Mouse (Mus musculus) activated CD4-positive, CD25-positive, alpha-beta regulatory T cell, adult 4 months (primary cell): ENCODE measurements around the gene Snrnp25. TPM values are rescaled to one million over a fixed set of nuclear protein-coding genes. Genes with fewer than 3 reads are reported as not detected.

Experiments
- ATAC-seq: one replicate; pipeline ENCODE4 v1.8.0; 2017
- polyA plus RNA-seq, 2 experiments: library from polyadenylated mRNA; unstranded; fragments of 100-300 nt; shearing (Covaris generic); gene quantifications; one replicate each; pipeline ENCODE4 v1.2.1; 2017

The Snrnp25 gene
- 10 to 100 TPM; 70.5 to 73.4 TPM for polyA plus RNA-seq

- ATAC-seq: peak; percentile 99
These were observed at the start of gene Snrnp25 for GRCm38 (mm10) chr11:32205058-32205873. Snrnp25 (plus strand) TSS chr11:32205415.

GRCm38 (mm10) chr11:32156854-32157630 lies 48.2 kb upstream of the Snrnp25 start:
- ATAC-seq: no peak

DNA sequence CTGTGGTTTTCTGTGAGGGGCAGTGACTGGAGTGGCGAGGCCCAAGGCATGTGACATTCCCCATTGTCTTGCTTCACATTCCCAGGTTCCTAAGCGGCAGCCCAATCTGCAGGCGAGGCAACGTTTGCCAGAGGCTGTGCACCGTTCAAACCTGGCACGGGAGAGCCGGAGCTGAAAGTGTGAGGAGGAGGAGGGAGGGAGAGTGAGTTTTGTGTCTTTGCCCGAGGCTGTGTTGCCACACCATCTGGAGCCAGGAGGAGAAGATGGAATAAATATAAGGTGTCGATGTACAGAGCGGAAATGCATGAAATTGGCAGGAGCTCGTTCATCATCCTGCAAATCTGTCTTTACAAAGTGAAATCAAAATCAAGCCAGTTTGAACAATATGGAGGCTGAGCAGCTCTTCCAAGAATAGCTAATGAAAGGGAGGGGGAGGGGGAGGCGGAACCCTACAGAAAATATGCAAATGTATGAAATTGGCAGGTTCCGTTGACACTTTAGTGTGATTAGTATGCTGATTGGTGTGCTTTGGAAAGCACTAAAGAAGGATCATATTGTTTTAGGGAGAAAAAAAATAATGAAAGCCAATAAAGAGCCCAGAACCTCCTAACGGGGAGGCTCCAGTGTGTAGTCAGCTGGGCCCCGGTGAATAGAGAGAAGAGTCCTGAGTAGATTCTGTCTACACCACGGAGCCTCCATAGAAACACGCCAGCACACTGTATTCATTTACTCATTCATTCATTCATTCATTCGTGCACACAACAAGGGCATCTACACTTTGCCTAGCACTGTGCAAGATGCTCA lies 47.2 kb upstream of the Snrnp25 start:
- ATAC-seq: no peak

GRCm38 (mm10) chr11:32159176-32159575 lies 46.0 kb upstream of the Snrnp25 start:
- ATAC-seq: no peak

- no peak for ATAC-seq
These were observed 44.9 kb upstream of the Snrnp25 start for GRCm38 (mm10) chr11:32160341-32160740.

GRCm38 (mm10) chr11:32161500-32161899 lies 43.7 kb upstream of the Snrnp25 start:
- ATAC-seq: no peak

GRCm38 (mm10) chr11:32161922-32162804 lies 43.1 kb upstream of the Snrnp25 start:
- ATAC-seq: peak; percentile 91

DNA sequence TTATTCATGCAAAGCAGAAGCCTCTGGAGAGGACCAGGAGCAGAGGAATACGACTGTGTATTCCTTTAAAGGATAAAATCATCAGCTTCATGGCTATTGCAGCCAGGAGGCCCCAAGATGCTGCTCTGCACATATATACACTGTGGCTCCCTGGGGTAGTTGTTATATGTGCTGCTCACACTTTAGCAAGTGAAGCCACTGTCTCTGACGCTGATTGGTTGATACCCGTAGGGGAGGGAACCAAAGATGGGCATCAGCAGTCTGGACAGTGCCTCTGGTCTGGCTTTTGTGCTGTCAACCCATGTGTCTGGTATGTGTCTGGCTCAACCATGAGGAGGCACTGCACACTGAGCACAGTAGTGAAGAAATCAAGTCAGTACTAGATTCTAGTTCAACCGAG lies 38.5 kb upstream of the Snrnp25 start:
- ATAC-seq: no peak

GRCm38 (mm10) chr11:32178506-32178905 lies 26.7 kb upstream of the Snrnp25 start:
- no peak for ATAC-seq

DNA sequence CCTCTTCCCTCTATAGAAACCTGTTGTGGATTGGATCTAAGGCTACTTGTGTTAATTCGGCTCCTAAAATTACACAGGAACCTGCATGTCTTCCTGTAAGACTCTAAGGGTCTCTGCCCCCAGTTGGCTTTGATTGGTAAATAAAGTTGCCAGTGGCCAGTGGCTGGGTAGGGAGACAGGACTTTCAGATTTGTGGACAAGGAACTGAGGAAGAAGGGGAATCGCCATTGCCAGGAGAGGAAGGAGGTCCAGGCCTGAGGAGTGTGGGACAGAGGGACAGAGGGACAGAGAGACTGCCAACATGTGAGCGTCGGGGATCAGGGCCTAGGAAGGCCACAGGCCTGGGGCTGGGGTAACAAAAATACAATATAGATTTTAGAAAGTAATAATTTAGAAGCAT lies 24.0 kb upstream of the Snrnp25 start:
- no peak for ATAC-seq

GRCm38 (mm10) chr11:32181973-32182868 lies 23.0 kb upstream of the Snrnp25 start:
- ATAC-seq: no peak

GRCm38 (mm10) chr11:32184469-32184868 lies 20.7 kb upstream of the Snrnp25 start:
- ATAC-seq: no peak

DNA sequence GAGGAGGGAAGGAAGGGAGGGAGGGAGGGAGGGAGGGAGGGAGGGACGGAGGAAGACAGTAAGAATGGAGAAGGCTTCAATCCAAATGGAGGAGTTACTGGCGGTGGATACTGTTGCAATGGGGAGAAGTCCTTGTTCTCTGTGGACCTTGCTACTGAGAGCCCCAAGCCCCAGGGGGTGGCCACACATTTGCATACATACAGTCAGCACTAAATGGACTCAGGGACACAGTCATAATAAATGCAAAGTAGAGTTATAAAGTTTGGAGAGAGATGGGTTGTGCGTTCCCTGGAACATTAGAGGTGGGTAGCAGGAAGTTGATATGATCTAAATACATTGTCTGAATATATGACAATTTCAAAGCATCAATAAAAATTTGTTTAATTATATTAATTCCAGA lies 19.2 kb upstream of the Snrnp25 start:
- ATAC-seq: no peak

DNA sequence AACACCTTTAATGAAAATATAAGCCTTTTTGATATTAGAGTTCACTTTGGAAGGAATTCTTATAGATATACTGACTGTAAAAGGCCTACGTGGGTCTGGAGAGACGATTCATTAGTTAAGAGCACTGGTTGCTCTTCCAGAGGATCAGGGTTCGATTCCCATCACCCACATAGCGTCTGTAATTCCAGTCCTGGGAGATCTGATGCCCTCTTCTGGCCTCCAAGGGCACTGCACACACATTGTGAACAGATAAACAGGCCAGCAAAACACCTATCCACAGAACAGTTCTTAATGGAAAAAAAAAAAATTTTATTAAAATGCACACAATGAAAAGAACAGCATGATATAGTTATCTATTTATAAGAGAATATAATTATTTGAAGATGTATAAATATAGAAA lies 18.0 kb upstream of the Snrnp25 start:
- no peak for ATAC-seq

- no peak for ATAC-seq
These were observed 16.3 kb upstream of the Snrnp25 start for GRCm38 (mm10) chr11:32188881-32189280.

- no peak for ATAC-seq
These were observed 15.8 kb upstream of the Snrnp25 start for GRCm38 (mm10) chr11:32189434-32189833.

DNA sequence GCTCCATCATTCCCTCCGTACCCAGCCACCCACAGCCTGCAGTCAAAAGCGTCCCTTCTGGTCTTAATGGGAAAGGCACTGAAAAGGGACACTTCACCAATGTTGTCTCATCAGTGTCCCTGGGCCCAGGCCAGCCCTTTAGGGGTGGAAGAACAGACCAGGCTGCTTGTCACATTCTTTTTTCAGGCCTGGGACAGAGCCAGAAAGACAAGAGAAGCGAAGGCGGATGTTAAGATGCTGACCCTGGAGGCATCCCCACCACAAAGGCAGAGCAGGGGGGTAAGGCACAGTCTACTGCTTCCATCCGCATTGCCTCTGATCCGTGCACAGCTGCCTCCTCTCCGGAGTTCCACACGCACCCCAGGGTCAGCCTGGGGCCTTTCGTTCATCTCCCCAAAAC lies 15.1 kb upstream of the Snrnp25 start:
- no peak for ATAC-seq

DNA sequence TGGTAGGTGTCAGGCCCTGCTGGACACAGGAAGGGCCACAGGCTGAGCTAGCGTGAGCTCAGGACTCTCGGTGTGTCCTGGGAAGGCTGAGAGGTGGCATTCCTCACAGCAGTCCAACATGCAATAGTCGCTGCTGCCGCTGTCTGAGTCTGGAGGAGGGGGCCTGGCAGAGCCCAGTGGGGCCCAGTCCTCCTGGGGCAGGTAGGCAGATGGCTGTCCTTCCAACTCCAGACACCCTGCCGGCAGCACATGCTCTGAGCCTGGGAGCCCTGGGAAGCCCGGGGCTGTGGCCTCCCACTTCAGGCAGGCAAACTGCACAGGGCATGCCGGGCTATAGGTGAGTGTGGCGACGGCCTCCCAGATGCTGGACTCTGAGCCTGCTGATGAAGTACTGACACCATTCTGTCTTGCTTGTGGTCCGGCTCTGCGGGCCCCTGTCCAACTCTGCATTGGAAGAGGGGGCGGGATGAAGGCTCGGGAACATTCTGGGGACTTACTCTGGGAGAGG lies 14.6 kb upstream of the Snrnp25 start:
- ATAC-seq: no peak

GRCm38 (mm10) chr11:32193156-32193555 lies 12.1 kb upstream of the Snrnp25 start:
- ATAC-seq: no peak

- ATAC-seq: no peak
These were observed 11.1 kb upstream of the Snrnp25 start for GRCm38 (mm10) chr11:32194086-32194485.

DNA sequence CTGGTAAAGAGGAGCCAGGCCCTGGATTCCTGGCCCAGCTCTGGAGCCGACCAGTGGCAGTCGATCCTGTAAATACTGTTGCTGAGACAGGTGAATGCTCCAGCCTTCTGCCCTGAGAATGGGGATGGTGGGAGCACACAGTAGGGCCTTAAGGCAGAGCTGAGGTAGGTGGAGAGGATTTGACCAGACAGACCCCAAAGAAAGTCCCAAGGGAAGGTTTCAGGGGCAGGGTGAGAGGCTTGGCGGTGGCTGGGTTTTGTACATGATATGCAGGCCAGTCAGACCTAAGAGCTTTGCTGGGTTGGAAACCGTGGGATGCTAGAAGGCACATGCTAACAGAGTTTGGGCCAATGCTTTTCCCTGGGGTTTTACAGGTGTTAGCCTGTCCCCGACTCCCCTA lies 10.6 kb upstream of the Snrnp25 start:
- ATAC-seq: no peak
